Mouse (Mus musculus): ENCODE measurements at regions not wholly inside any gene's neighbourhood (a gene's known extent, or its start where the extent isn't known, plus 50 kb on each side); places are given as distances from the start of the nearest gene placed in this dataset.

GRCm38 (mm10) chr8:10716161-10716560, 292.1 kb downstream of the Irs2 start:
- no peak overlapping the region for H3K4me2 ChIP-seq (replicated peaks)
- H3K9ac ChIP-seq, result no peak overlapping the region
- 0 out of 2 replicates have a peak, but pooled peaks cover 3% of the 10 kb centered on the region for H3K27me3 ChIP-seq
- no peak overlapping the region for H3K27ac ChIP-seq
- H3K4me3 ChIP-seq, result no peak overlapping the region
- 74% methylated on average over 5 of the region's 5 CpGs for WGBS
- no peaks in the 10 kb centered on the region for H3K36me3 ChIP-seq
- peaks cover 9% of the 10 kb centered on the region for H3K4me1 ChIP-seq
- ATAC-seq (ENCODE audit: low FRiP score, low read depth), result no peak
- H3K9me3 ChIP-seq, result no peaks in the 10 kb centered on the region

- 75% methylated on average over 13 of the region's 13 CpGs for WGBS
- no peak overlapping the region for H3K9ac ChIP-seq
- peaks cover 9% of the 10 kb centered on the region for H3K4me1 ChIP-seq
- H3K27ac ChIP-seq, result no peak overlapping the region
- no peak overlapping the region for H3K4me2 ChIP-seq (replicated peaks)
- 0 out of 2 replicates have a peak, but pooled peaks cover 3% of the 10 kb centered on the region for H3K27me3 ChIP-seq
- no peaks in the 10 kb centered on the region for H3K9me3 ChIP-seq
- no peak for ATAC-seq (ENCODE audit: low FRiP score, low read depth)
- H3K36me3 ChIP-seq, result no peaks in the 10 kb centered on the region
- H3K4me3 ChIP-seq, result no peak overlapping the region
Observed at GRCm38 (mm10) chr8:10713515-10714042, 294.7 kb downstream of the Irs2 start.

- WGBS, result 77% methylated on average over 7 of the region's 7 CpGs
- ATAC-seq (ENCODE audit: low FRiP score, low read depth), result no peak
- Histone ChIP-seq H3K4me2 (replicated peaks) (no peak overlapping the region), H3K9me3 (no peaks in the 10 kb centered on the region), H3K27ac (no peak overlapping the region), H3K4me1 (peaks cover 5% of the 10 kb centered on the region), H3K27me3 (0 out of 2 replicates have a peak, but pooled peaks cover 3% of the 10 kb centered on the region), H3K36me3 (no peaks in the 10 kb centered on the region), H3K9ac (no peak overlapping the region), H3K4me3 (no peak overlapping the region)
Observed at GRCm38 (mm10) chr8:10712118-10712689, 296.1 kb downstream of the Irs2 start.

GRCm38 (mm10) chr8:10711474-10711873, 296.8 kb downstream of the Irs2 start:
- 54% methylated on average over 7 of the region's 7 CpGs for WGBS
- Histone ChIP-seq H3K4me1 (no peaks in the 10 kb centered on the region), H3K4me2 (replicated peaks) (no peak overlapping the region), H3K27ac (no peak overlapping the region), H3K36me3 (no peaks in the 10 kb centered on the region), H3K9me3 (no peaks in the 10 kb centered on the region), H3K27me3 (0 out of 2 replicates have a peak, but pooled peaks cover 3% of the 10 kb centered on the region), H3K9ac (no peak overlapping the region), H3K4me3 (no peak overlapping the region)
- ATAC-seq (ENCODE audit: low FRiP score, low read depth), result no peak

- WGBS, result 86% methylated on average over 6 of the region's 6 CpGs
- ATAC-seq (ENCODE audit: low FRiP score, low read depth), result no peak
Observed at GRCm38 (mm10) chr8:10708509-10708908, 299.7 kb downstream of the Irs2 start.

GRCm38 (mm10) chr8:10707122-10707521, 301.1 kb downstream of the Irs2 start:
- no peak for ATAC-seq (ENCODE audit: low FRiP score, low read depth)
- H3K4me2 ChIP-seq (replicated peaks), result no peak overlapping the region

More at GRCm38 (mm10) chr8:10708509-10708908, 299.7 kb downstream of the Irs2 start:
- Histone ChIP-seq H3K27me3 (no peaks in the 10 kb centered on the region), H3K4me3 (no peak overlapping the region), H3K9me3 (no peaks in the 10 kb centered on the region), H3K27ac (no peak overlapping the region), H3K36me3 (no peaks in the 10 kb centered on the region), H3K9ac (no peak overlapping the region), H3K4me2 (replicated peaks) (no peak overlapping the region), H3K4me1 (no peaks in the 10 kb centered on the region)

GRCm38 (mm10) chr8:10705909-10706308, 302.3 kb downstream of the Irs2 start:
- 69% methylated on average over 7 of the region's 7 CpGs for WGBS
- no peaks in the 10 kb centered on the region for H3K36me3 ChIP-seq
- H3K4me3 ChIP-seq, result no peak overlapping the region

More at GRCm38 (mm10) chr8:10707122-10707521, 301.1 kb downstream of the Irs2 start:
- no peaks in the 10 kb centered on the region for H3K27me3 ChIP-seq
- H3K4me1 ChIP-seq, result no peaks in the 10 kb centered on the region
- H3K9ac ChIP-seq, result no peak overlapping the region
- no peaks in the 10 kb centered on the region for H3K9me3 ChIP-seq
- no peaks in the 10 kb centered on the region for H3K36me3 ChIP-seq
- no peak overlapping the region for H3K4me3 ChIP-seq
- H3K27ac ChIP-seq, result no peak overlapping the region

GRCm38 (mm10) chr8:10702755-10703154, 305.5 kb downstream of the Irs2 start:
- no peaks in the 10 kb centered on the region for H3K4me1 ChIP-seq
- H3K27me3 ChIP-seq, result no peaks in the 10 kb centered on the region
- 89% methylated on average over 7 of the region's 7 CpGs for WGBS
- H3K4me2 ChIP-seq (replicated peaks), result no peak overlapping the region
- no peaks in the 10 kb centered on the region for H3K36me3 ChIP-seq
- no peaks in the 10 kb centered on the region for H3K9me3 ChIP-seq
- no peak overlapping the region for H3K9ac ChIP-seq
- no peak overlapping the region for H3K27ac ChIP-seq
- H3K4me3 ChIP-seq, result no peak overlapping the region
- no peak for ATAC-seq (ENCODE audit: low FRiP score, low read depth)

More at GRCm38 (mm10) chr8:10705909-10706308, 302.3 kb downstream of the Irs2 start:
- Histone ChIP-seq H3K27me3 (no peaks in the 10 kb centered on the region), H3K4me2 (replicated peaks) (no peak overlapping the region), H3K27ac (no peak overlapping the region), H3K9ac (no peak overlapping the region), H3K4me1 (no peaks in the 10 kb centered on the region), H3K9me3 (no peaks in the 10 kb centered on the region)
- ATAC-seq (ENCODE audit: low FRiP score, low read depth), result no peak

- Histone ChIP-seq H3K27ac (no peak overlapping the region), H3K4me3 (no peak overlapping the region), H3K36me3 (no peaks in the 10 kb centered on the region), H3K9ac (no peak overlapping the region), H3K4me2 (replicated peaks) (no peak overlapping the region), H3K4me1 (no peaks in the 10 kb centered on the region), H3K9me3 (no peaks in the 10 kb centered on the region), H3K27me3 (no peaks in the 10 kb centered on the region)
- no peak for ATAC-seq (ENCODE audit: low FRiP score, low read depth)
- WGBS, result 78% methylated on average over 10 of the region's 10 CpGs
Observed at GRCm38 (mm10) chr8:10702248-10702647, 306.0 kb downstream of the Irs2 start.

- no peak overlapping the region for H3K4me3 ChIP-seq
- H3K9ac ChIP-seq, result no peak overlapping the region
- H3K4me2 ChIP-seq (replicated peaks), result no peak overlapping the region
- no peaks in the 10 kb centered on the region for H3K36me3 ChIP-seq
- WGBS, result 76% methylated on average over 4 of the region's 4 CpGs
- no peaks in the 10 kb centered on the region for H3K27me3 ChIP-seq
- no peaks in the 10 kb centered on the region for H3K9me3 ChIP-seq
- ATAC-seq (ENCODE audit: low FRiP score, low read depth), result no peak
- no peak overlapping the region for H3K27ac ChIP-seq
- no peaks in the 10 kb centered on the region for H3K4me1 ChIP-seq
Observed at GRCm38 (mm10) chr8:10701648-10702061, 306.6 kb downstream of the Irs2 start.

GRCm38 (mm10) chr8:10701226-10701625, 307.0 kb downstream of the Irs2 start:
- Histone ChIP-seq H3K27ac (no peak overlapping the region), H3K9me3 (no peaks in the 10 kb centered on the region), H3K36me3 (no peaks in the 10 kb centered on the region), H3K4me1 (no peaks in the 10 kb centered on the region), H3K4me3 (no peak overlapping the region), H3K27me3 (no peaks in the 10 kb centered on the region), H3K4me2 (replicated peaks) (no peak overlapping the region), H3K9ac (no peak overlapping the region)
- no peak for ATAC-seq (ENCODE audit: low FRiP score, low read depth)
- WGBS, result 80% methylated on average over 4 of the region's 4 CpGs

GRCm38 (mm10) chr8:10699669-10700068, 308.6 kb downstream of the Irs2 start:
- Histone ChIP-seq H3K4me2 (replicated peaks) (no peak overlapping the region), H3K4me3 (no peak overlapping the region), H3K9me3 (no peaks in the 10 kb centered on the region), H3K36me3 (no peaks in the 10 kb centered on the region), H3K27me3 (no peaks in the 10 kb centered on the region), H3K4me1 (no peaks in the 10 kb centered on the region), H3K9ac (no peak overlapping the region), H3K27ac (no peak overlapping the region)
- 77% methylated on average over 9 of the region's 9 CpGs for WGBS
- no peak for ATAC-seq (ENCODE audit: low FRiP score, low read depth)

- ATAC-seq (ENCODE audit: low FRiP score, low read depth), result no peak
- peaks cover 6% of the 10 kb centered on the region for H3K4me1 ChIP-seq
- WGBS, result 80% methylated on average over 6 of the region's 6 CpGs
- H3K9ac ChIP-seq, result no peak overlapping the region
- H3K27me3 ChIP-seq, result no peaks in the 10 kb centered on the region
- H3K27ac ChIP-seq, result no peak overlapping the region
- no peak overlapping the region for H3K4me2 ChIP-seq (replicated peaks)
- H3K4me3 ChIP-seq, result no peak overlapping the region
- no peaks in the 10 kb centered on the region for H3K36me3 ChIP-seq
- no peaks in the 10 kb centered on the region for H3K9me3 ChIP-seq
Observed at GRCm38 (mm10) chr8:10695181-10695580, 313.1 kb downstream of the Irs2 start.
